Mouse (Mus musculus): ENCODE data around the gene Armcx1. TPM values are rescaled to one million over a fixed set of nuclear protein-coding genes. Genes with fewer than 3 reads are reported as not detected.
"Not testable (repeated sequence)": the region's sequence is repeated elsewhere in the genome, so short reads cannot be mapped to it uniquely, and the experiment has no call there.

Gene Armcx1
- total and polyA plus RNA-seq, 3 experiments: 0.08 TPM; not detected in 2

DNA sequence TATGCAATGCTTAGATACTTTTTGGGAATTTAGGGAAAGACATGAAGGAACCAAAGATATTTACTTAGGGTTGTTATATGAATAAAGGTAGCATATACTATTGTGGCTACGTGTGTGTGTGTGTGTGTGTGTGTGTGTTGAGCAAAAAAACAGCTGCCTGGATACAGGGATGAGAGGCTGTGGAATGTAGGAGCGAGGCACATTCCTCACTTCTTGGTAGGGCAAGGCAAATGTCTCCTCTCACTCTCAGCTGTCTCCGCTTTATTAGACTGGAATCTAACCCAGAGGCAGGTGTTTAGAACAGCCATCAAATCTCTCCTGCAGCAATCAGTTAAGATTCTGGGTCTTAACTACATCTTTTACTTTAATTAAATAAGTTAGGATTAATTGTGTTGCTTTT lies 900 bp upstream of the Armcx1 start:
- Histone ChIP-seq H3K9ac (ENCODE audit: insufficient read depth, low read depth) (no peak overlapping the region), H3K27me3 (replicated peaks) (no peaks in the 10 kb centered on the region), H3K27ac (ENCODE audit: insufficient read depth, low read depth) (no peak overlapping the region), H3K36me3 (replicated peaks in 1 of 2; ENCODE audit: control insufficient read depth in 1 of 2, insufficient read depth in 1 of 2, low read length in 1 of 2) (no peaks in the 10 kb centered on the region), H3K4me3 (replicated peaks in 1 of 3; ENCODE audit: low read depth in 2 of 3, low read length in 2 of 3, poor library complexity in 1 of 3) (no peak overlapping the region), H3K4me1 (ENCODE audit: control insufficient read depth in 1 of 2, insufficient read depth in 2 of 2) (peaks cover 0 to 3% of the 10 kb centered on the region in 2 experiments; a peak in 1 of 4 replicates), H3K9me3 (replicated peaks; ENCODE audit: low read length) (no peaks in the 10 kb centered on the region), H3K79me2 (replicated peaks; ENCODE audit: control insufficient read depth, extremely low read depth, insufficient read depth, poor library complexity, severe bottlenecking) (no peaks in the 10 kb centered on the region), H3K4me2 (ENCODE audit: insufficient read depth, low read depth, poor library complexity, severe bottlenecking) (no peak overlapping the region)
- in situ Hi-C loops (cut with MboI; ENCODE audit: low pct_ligation_motif_present, low pct_unique_long_range_greater_than_20kb, low sequenced_read_pairs) (no loop called here), dilution Hi-C loops (cut with MboI; ENCODE audit: extremely low pct_ligation_motif_present, extremely low pct_unique_long_range_greater_than_20kb, low sequenced_read_pairs) (no loop called here)
- TF ChIP-seq SIN3A (IDR thresholded peaks at IDR 0.05; ENCODE audit: low read length) (no peak), NRF1 (IDR thresholded peaks at IDR 0.05; ENCODE audit: low read depth, low read length) (no peak), ELF1 (IDR thresholded peaks at IDR 0.05; ENCODE audit: low read depth, low read length) (no peak), USF1 (IDR thresholded peaks at IDR 0.05; ENCODE audit: low read depth, low read length) (no peak), E2F4 (IDR thresholded peaks at IDR 0.05; ENCODE audit: insufficient replicate concordance, low read depth, low read length) (no peak), USF2 (conservative IDR thresholded peaks at IDR 0.05; ENCODE audit: low read depth, low read length) (no peak), MAFK (IDR thresholded peaks at IDR 0.05; ENCODE audit: insufficient replicate concordance, low read length) (no peak), ZNF384 (IDR thresholded peaks at IDR 0.05; ENCODE audit: low read depth, low read length) (no peak)
- no peak for DNase-seq (ENCODE audit: extremely low read depth)

DNA sequence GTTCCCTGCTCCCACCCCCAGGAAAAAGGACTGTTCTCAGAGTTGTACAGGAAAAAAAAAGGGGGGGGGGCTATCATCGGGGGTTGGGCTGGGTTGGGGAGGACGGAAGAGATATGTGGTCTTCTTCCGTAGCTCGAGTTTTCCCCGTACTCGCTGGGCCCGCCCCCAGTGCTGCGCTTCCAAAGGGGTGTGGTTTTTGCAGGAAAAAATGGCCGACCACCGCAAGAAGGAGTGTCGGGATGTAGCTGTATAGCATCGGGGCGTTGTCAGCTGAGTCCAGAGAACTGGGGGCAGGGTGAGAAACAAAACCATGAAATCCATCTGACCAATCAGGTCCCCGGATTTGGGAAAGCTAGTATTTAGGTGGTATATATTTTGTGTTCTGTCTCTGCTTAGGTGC lies 761 bp downstream of the Armcx1 start:
- Histone ChIP-seq H3K27ac (ENCODE audit: insufficient read depth, low read depth) (no peak overlapping the region), H3K79me2 (replicated peaks; ENCODE audit: control insufficient read depth, extremely low read depth, insufficient read depth, poor library complexity, severe bottlenecking) (no peaks in the 10 kb centered on the region), H3K36me3 (replicated peaks in 1 of 2; ENCODE audit: control insufficient read depth in 1 of 2, insufficient read depth in 1 of 2, low read length in 1 of 2) (no peaks in the 10 kb centered on the region), H3K9me3 (replicated peaks; ENCODE audit: low read length) (no peaks in the 10 kb centered on the region), H3K4me2 (ENCODE audit: insufficient read depth, low read depth, poor library complexity, severe bottlenecking) (no peak overlapping the region), H3K4me3 (replicated peaks in 1 of 3; ENCODE audit: low read depth in 2 of 3, low read length in 2 of 3, poor library complexity in 1 of 3) (no peak overlapping the region), H3K9ac (ENCODE audit: insufficient read depth, low read depth) (no peak overlapping the region), H3K4me1 (ENCODE audit: control insufficient read depth in 1 of 2, insufficient read depth in 2 of 2) (peaks cover 0 to 3% of the 10 kb centered on the region in 2 experiments; a peak in 1 of 4 replicates), H3K27me3 (replicated peaks) (no peaks in the 10 kb centered on the region)
- DNase-seq (ENCODE audit: extremely low read depth): no peak
- in situ Hi-C loops (cut with MboI; ENCODE audit: low pct_ligation_motif_present, low pct_unique_long_range_greater_than_20kb, low sequenced_read_pairs): no loop called here
- dilution Hi-C loops (cut with MboI; ENCODE audit: extremely low pct_ligation_motif_present, extremely low pct_unique_long_range_greater_than_20kb, low sequenced_read_pairs): no loop called here
- no peak for TF ChIP-seq MEF2A (IDR thresholded peaks at IDR 0.05; ENCODE audit: borderline replicate concordance, low read depth, low read length)
- TF ChIP-seq NRF1 (IDR thresholded peaks at IDR 0.05; ENCODE audit: low read depth, low read length): no peak
- no peak for TF ChIP-seq E2F4 (IDR thresholded peaks at IDR 0.05; ENCODE audit: insufficient replicate concordance, low read depth, low read length)
- no peak for TF ChIP-seq ETS1 (conservative IDR thresholded peaks at IDR 0.05; ENCODE audit: low read depth, low read length)
- no peak for TF ChIP-seq SIN3A (IDR thresholded peaks at IDR 0.05; ENCODE audit: low read length)
- no peak for TF ChIP-seq USF2 (conservative IDR thresholded peaks at IDR 0.05; ENCODE audit: low read depth, low read length)
- TF ChIP-seq ZNF384 (IDR thresholded peaks at IDR 0.05; ENCODE audit: low read depth, low read length): no peak
- TF ChIP-seq ELF1 (IDR thresholded peaks at IDR 0.05; ENCODE audit: low read depth, low read length): no peak
- TF ChIP-seq TCF12 (IDR thresholded peaks at IDR 0.05; ENCODE audit: low read depth, low read length): no peak
- TF ChIP-seq PAX5 (IDR thresholded peaks at IDR 0.05; ENCODE audit: low read length): no peak
- TF ChIP-seq MYC (IDR thresholded peaks at IDR 0.05; ENCODE audit: low read depth, low read length): no peak
- TF ChIP-seq ZC3H11A (IDR thresholded peaks at IDR 0.05; ENCODE audit: low read depth, low read length): no peak
- TF ChIP-seq JUND (conservative IDR thresholded peaks at IDR 0.05; ENCODE audit: low read depth, low read length): no peak
- no peak for TF ChIP-seq POLR2A (IDR thresholded peaks at IDR 0.05; ENCODE audit: low read depth, low read length)
- TF ChIP-seq JUN (IDR thresholded peaks at IDR 0.05; ENCODE audit: insufficient read depth, low read depth, low read length): no peak
- TF ChIP-seq HCFC1 (IDR thresholded peaks at IDR 0.05; ENCODE audit: low read depth, low read length): no peak

DNA sequence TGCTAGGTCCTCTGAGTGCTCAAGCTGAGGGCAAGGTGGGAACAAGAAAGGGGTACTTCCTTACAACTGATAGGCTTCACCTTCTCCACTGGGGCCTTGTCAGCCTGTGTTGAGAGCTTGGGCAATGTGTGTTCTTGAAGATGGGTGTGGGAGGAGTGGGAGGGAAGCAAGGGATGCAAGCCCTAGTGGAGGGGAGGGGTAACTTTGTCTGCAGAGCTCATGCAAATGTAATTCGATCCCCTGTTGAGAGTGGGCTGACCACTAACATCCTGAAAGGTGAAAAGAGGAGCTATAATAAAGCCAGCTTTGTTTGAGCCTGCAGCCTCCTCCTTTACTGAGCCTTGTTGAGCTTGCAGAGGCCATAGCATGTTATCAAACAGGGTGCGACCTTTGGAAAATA lies 6.0 kb downstream of the Armcx1 start:
- H3K79me2 ChIP-seq (replicated peaks; ENCODE audit: control insufficient read depth, extremely low read depth, insufficient read depth, poor library complexity, severe bottlenecking); H3K9ac ChIP-seq (ENCODE audit: insufficient read depth, low read depth); H3K4me3 ChIP-seq (replicated peaks in 1 of 3; ENCODE audit: low read depth in 2 of 3, low read length in 2 of 3, poor library complexity in 1 of 3); H3K36me3 ChIP-seq (replicated peaks in 1 of 2; ENCODE audit: control insufficient read depth in 1 of 2, insufficient read depth in 1 of 2, low read length in 1 of 2); H3K4me2 ChIP-seq (ENCODE audit: insufficient read depth, low read depth, poor library complexity, severe bottlenecking); H3K4me1 ChIP-seq (ENCODE audit: control insufficient read depth in 1 of 2, insufficient read depth in 2 of 2); H3K27ac ChIP-seq (ENCODE audit: insufficient read depth, low read depth); H3K9me3 ChIP-seq (replicated peaks; ENCODE audit: low read length); DNase-seq (ENCODE audit: extremely low read depth); dilution Hi-C loops (cut with MboI; ENCODE audit: extremely low pct_ligation_motif_present, extremely low pct_unique_long_range_greater_than_20kb, low sequenced_read_pairs); H3K27me3 ChIP-seq (replicated peaks): not testable (repeated sequence)
- in situ Hi-C loops (cut with MboI; ENCODE audit: low pct_ligation_motif_present, low pct_unique_long_range_greater_than_20kb, low sequenced_read_pairs): loop anchor here (10.0 kb wide), 1 partner anchor 201 kb away; no protein-coding TSS in a partner anchor

All from CH12.LX (cell line).